Mouse (Mus musculus) natural killer cell, adult 2 months (primary cell): ENCODE measurements around the gene Palmd.

ENCODE experiments used
- DNase-seq, 2 experiments: peaks; one replicate each; pipeline ENCODE4 v3.0.0; 2022; ENCODE audit warnings: low spot score in 2 of 2

The Palmd gene

GRCm38 (mm10) chr3:116968540-116968997 lies at the start of gene Palmd:
Palmd (minus strand) TSS chr3:116968987.
- DNase-seq = no peak

- DNase-seq = no peak
Measured at GRCm38 (mm10) chr3:117010182-117010581, 41.4 kb upstream of the Palmd start.

- DNase-seq = no peak
Measured at GRCm38 (mm10) chr3:117007340-117007739, 38.6 kb upstream of the Palmd start.

- DNase-seq = no peak
Measured at GRCm38 (mm10) chr3:117006636-117007035, 37.8 kb upstream of the Palmd start.

GRCm38 (mm10) chr3:117003379-117003778 lies 34.6 kb upstream of the Palmd start:
- no peak for DNase-seq

- DNase-seq = no peak
Measured at GRCm38 (mm10) chr3:117001686-117002485, 33.1 kb upstream of the Palmd start.

- DNase-seq = no peak
Measured at GRCm38 (mm10) chr3:116993011-116993410, 24.2 kb upstream of the Palmd start.

- DNase-seq = no peak
Measured at GRCm38 (mm10) chr3:116991180-116991579, 22.4 kb upstream of the Palmd start.

- DNase-seq = no peak
Measured at GRCm38 (mm10) chr3:116988221-116988620, 19.4 kb upstream of the Palmd start.

- no peak for DNase-seq
Measured at GRCm38 (mm10) chr3:116986451-116986850, 17.7 kb upstream of the Palmd start.

GRCm38 (mm10) chr3:116985741-116986140 lies 17.0 kb upstream of the Palmd start:
- no peak for DNase-seq

GRCm38 (mm10) chr3:116985042-116985455 lies 16.3 kb upstream of the Palmd start:
- DNase-seq = no peak

- DNase-seq = no peak
Measured at GRCm38 (mm10) chr3:116981811-116982575, 13.2 kb upstream of the Palmd start.

- no peak for DNase-seq
Measured at GRCm38 (mm10) chr3:116969786-116970185, 999 bp upstream of the Palmd start.

GRCm38 (mm10) chr3:116969003-116969402 lies 216 bp upstream of the Palmd start:
- DNase-seq = no peak

GRCm38 (mm10) chr3:116967967-116968366 lies 820 bp downstream of the Palmd start, which contains the start of gene 4930455H04Rik:
4930455H04Rik (plus strand) TSS chr3:116968267.
- no peak for DNase-seq

GRCm38 (mm10) chr3:116967436-116967835 lies 1.4 kb downstream of the Palmd start:
- DNase-seq = no peak

- no peak for DNase-seq
Measured at GRCm38 (mm10) chr3:116966800-116967199, 2.0 kb downstream of the Palmd start.

GRCm38 (mm10) chr3:116966225-116966624 lies 2.6 kb downstream of the Palmd start:
- DNase-seq = no peak

- no peak for DNase-seq
Measured at GRCm38 (mm10) chr3:116964426-116964825, 4.4 kb downstream of the Palmd start.

GRCm38 (mm10) chr3:116963213-116963612 lies 5.6 kb downstream of the Palmd start:
- DNase-seq = no peak

GRCm38 (mm10) chr3:116961354-116962142 lies 7.2 kb downstream of the Palmd start:
- DNase-seq = no peak
